Mouse (Mus musculus) urinary bladder, postnatal 14 days (tissue): ENCODE results near the gene Sbpl.
A peak's percentile ranks its signal among the peaks of the same experiment; 100 is the strongest.
"Not testable (repeated sequence)": the region's sequence is repeated elsewhere in the genome, so short reads cannot be mapped to it uniquely, and the experiment has no call there.

ENCODE experiments used
- DNase-seq: peaks from one replicate; pipeline ENCODE4 v3.0.0; 2021; ENCODE audit warnings: low spot score

Gene Sbpl

DNA sequence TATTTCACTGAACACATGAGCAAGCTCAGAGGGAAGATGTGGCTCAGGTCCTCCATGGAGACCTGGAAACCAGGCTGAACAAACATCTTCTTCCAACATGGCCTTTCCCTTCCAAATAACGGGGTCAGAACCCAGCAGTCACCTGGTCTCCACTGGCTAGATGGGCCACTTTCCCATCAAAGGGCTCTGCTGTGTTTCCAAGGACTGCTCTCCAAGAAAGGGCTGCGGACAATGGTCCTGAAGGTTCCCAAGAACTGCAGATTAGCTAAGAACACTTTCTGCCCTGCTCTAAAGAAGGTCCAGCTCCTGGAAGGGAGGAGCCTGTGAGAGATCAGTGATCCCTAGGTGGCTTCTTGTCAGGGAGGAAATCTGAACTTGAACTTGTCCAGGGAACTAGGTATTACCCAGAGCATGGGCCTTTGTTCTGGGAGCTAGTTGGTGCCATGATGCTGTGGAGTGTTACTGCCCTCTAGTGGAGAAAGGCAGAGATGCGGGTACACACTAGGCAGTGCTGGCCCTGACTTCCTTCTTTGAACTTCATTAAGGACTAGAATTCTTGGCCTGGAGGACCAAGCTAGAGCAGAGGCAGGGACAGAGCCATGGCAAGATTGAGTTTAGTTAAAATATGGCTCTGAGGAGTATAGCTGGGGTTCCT, 5.1 kb upstream of the Sbpl start:
- DNase-seq = peak; percentile 85

GRCm38 (mm10) chr17:23950828-23951227, 4.2 kb downstream of the Sbpl start:
- not testable (repeated sequence) for DNase-seq

GRCm38 (mm10) chr17:23949068-23949467, 6.0 kb downstream of the Sbpl start:
- DNase-seq = no peak

GRCm38 (mm10) chr17:23947486-23947885, 7.6 kb downstream of the Sbpl start:
- DNase-seq = not testable (repeated sequence)

DNA sequence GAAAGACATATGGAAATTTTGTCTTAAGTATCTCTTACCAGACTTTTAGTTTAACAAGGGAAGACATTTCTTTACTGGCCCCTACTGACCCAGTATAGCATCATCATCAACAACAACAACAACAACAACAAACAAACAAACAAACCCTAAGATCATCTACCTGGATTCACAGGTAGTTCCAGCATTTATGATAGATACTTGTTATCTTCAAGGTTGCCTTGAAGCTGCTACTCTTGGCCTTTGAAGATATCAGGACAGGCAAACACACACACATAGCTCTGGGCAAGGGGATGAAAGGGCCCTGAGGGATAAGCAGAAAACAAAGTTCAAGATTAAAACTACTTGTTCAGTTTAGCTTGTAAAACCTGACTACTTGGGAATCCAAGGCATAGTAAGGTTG, 13.7 kb downstream of the Sbpl start, which contains the start of gene Sbp:
Gene Sbp (plus strand): TSS at position 301 of the 400 bp plus-strand sequence.
- DNase-seq = no peak

DNA sequence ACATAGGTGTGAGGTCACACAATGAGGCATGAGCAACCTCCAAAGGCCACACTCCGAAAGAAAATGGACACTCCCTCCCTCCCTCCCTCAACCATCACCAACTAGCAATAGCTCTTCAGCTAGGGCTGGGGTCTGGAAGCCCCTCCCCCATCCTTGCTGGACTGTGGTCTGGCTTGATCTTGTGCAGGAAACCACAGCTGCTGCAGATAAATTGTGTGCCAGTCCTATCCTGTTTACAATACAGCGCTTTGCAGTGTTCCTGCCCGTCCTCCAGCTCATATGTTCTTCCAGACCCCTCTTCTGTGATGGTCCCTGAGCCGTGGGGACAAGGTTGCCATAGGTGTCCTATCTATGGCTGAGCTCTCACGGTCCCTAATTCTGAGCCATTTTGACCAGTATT, 23.9 kb downstream of the Sbpl start:
- DNase-seq = no peak

- DNase-seq = peak; percentile 72
Observed at GRCm38 (mm10) chr17:23925090-23925493, 30.0 kb downstream of the Sbpl start.

GRCm38 (mm10) chr17:23924531-23925007, 30.5 kb downstream of the Sbpl start:
- DNase-seq = peak; percentile 91

- DNase-seq = not testable (repeated sequence)
Observed at GRCm38 (mm10) chr17:23917158-23917557, 37.9 kb downstream of the Sbpl start, which contains the start of gene Dcpp3. Gene Dcpp3 (plus strand): TSS chr17:23917458.
